Mouse (Mus musculus): ENCODE measurements around the gene Gars.

- TF ChIP-seq CTCF (IDR thresholded peaks at IDR 0.05) = no peak
- TF ChIP-seq EP300 (IDR thresholded peaks at IDR 0.05; ENCODE audit: insufficient read depth, low read depth, low read length) = no peak
Observed at GRCm38 (mm10) chr6:55061328-55061727, 23.5 kb downstream of the Gars start.

Measured in heart, adult 2 months (tissue).